Mouse (Mus musculus) ES-Bruce4 (cell line): ENCODE data around the gene Clps.

ENCODE experiments used
- EP300 ChIP-seq: IDR thresholded peaks from 2 replicates; pipeline ENCODE4 v1.6.1; 2011; ENCODE audit warnings: low read depth, low read length; ENCODE audit not compliant: insufficient read depth
- POLR2A ChIP-seq: IDR thresholded peaks from one replicate; pipeline ENCODE4 v1.8.1; 2011; ENCODE audit warnings: low read length; ENCODE audit not compliant: insufficient read depth

DNA sequence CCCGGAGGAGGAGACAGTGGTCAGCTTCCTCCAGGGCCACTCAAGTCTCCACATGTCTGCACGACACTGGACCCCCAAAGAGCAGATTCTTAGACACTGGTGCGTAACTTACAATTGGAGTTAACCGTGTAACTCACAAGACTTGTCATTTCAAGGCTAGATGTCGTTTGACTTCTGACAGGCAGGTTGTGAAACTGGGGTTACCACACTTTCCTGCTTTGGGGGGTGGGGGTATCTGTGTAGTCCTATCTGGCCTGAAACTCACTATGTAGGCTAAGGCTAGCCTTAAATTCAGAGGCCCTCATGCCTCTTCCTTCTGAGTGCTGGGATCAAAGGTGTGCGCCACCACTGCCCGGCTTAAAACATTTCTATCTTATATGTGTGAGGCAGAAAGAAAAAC is 28.0 kb downstream of the Clps start:
- TF ChIP-seq POLR2A = no peak
- TF ChIP-seq EP300 = no peak
